Mouse (Mus musculus): ENCODE measurements around the gene Syf2. TPM values are rescaled to one million over a fixed set of nuclear protein-coding genes. Genes with fewer than 3 reads are reported as not detected.

Gene Syf2
- total RNA-seq (2012; rRNA removed) (59.2 and 63.5 TPM in 2 replicates), total RNA-seq (2014; rRNA removed) (77.1 and 93.8 TPM in 2 replicates), polyA plus RNA-seq (2012; ENCODE audit: insufficient read length, low read depth) (76.1 and 89.0 TPM in 2 replicates)

DNA sequence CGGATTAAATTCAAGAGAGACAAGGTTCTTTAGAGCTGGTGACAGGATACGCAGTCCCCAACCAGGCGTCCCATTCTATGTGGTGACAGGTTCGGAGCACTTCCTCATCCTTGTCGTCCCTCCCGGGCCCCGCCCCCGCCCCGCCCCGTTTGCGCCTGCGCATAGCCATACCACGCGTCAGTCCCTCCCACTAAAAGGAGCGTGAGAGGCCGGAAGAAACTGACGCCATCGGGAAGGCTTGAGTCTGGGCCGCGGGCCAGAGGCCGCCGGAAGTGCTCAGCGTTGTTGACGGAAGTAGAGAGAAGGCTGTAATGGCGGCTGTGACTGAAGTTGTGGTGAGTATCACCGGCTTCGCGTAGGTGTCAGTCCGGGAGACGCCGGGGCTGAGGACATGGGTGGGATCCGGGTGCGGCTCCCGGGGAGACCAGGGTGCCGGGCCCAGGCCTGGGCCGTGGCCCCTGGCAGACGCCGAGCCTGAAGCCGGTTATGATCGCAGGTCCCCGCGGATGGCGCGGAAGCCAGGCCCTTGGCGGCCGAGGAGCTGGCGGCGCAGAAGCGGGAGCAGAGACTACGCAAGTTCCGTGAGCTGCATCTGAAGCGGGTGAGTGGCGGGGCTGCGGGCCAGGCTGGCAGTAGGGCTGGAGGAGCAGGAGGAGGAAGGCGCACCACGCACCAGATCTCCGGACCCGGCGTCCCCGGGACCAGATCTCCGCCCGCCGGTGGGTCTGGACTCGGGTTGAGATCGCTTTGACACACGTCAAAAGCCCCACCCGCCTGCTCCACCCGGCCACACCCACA lies at the start of gene Syf2:
Gene Syf2, plus strand, starts transcription at position 215 of the 798 bp plus-strand sequence.
- Histone ChIP-seq H3K36me3 (replicated peaks in 1 of 2; ENCODE audit: control insufficient read depth in 1 of 2, insufficient read depth in 1 of 2, low read length in 1 of 2) (peaks cover 55 to 73% of the 10 kb centered on the region in 2 experiments), H3K4me2 (ENCODE audit: insufficient read depth, low read depth, poor library complexity, severe bottlenecking) (peak within 1 kb of the TSS; percentile 99), H3K27me3 (replicated peaks) (no peaks in the 10 kb centered on the region), H3K4me1 (ENCODE audit: control insufficient read depth in 1 of 2, insufficient read depth in 2 of 2) (peaks cover under 1 to 34% of the 10 kb centered on the region in 2 experiments; a peak in 2 of 4 replicates), H3K79me2 (replicated peaks; ENCODE audit: control insufficient read depth, extremely low read depth, insufficient read depth, poor library complexity, severe bottlenecking) (peaks cover 18% of the 10 kb centered on the region), H3K9ac (ENCODE audit: insufficient read depth, low read depth) (peak within 1 kb of the TSS; percentile 79), H3K4me3 (replicated peaks in 1 of 3; ENCODE audit: low read depth in 2 of 3, low read length in 2 of 3, poor library complexity in 1 of 3) (peak within 1 kb of the TSS; percentile 81 to 94 (median 83)), H3K9me3 (replicated peaks; ENCODE audit: low read length) (no peaks in the 10 kb centered on the region), H3K27ac (ENCODE audit: insufficient read depth, low read depth) (peak within 1 kb of the TSS; percentile 58)
- in situ Hi-C loops (cut with MboI; ENCODE audit: low pct_ligation_motif_present, low pct_unique_long_range_greater_than_20kb, low sequenced_read_pairs) (no loop called here), dilution Hi-C loops (cut with MboI; ENCODE audit: extremely low pct_ligation_motif_present, extremely low pct_unique_long_range_greater_than_20kb, low sequenced_read_pairs) (no loop called here)
- peak; percentile 98 for DNase-seq (ENCODE audit: extremely low read depth)
- TF ChIP-seq SIN3A (IDR thresholded peaks at IDR 0.05; ENCODE audit: low read length) (peak; percentile 99), MAFK (IDR thresholded peaks at IDR 0.05; ENCODE audit: insufficient replicate concordance, low read length) (no peak), ELF1 (IDR thresholded peaks at IDR 0.05; ENCODE audit: low read depth, low read length) (peak; percentile 97), HCFC1 (IDR thresholded peaks at IDR 0.05; ENCODE audit: low read depth, low read length) (peak; percentile 86), BHLHE40 (IDR thresholded peaks at IDR 0.05; ENCODE audit: low read depth, low read length) (peak; percentile 44), UBTF (IDR thresholded peaks at IDR 0.05; ENCODE audit: low read depth, low read length) (no peak), JUND (conservative IDR thresholded peaks at IDR 0.05; ENCODE audit: low read depth, low read length) (no peak), MAX (IDR thresholded peaks at IDR 0.05; ENCODE audit: low read length) (peak; percentile 84), NELFE (IDR thresholded peaks at IDR 0.05; ENCODE audit: low read depth, low read length) (peak; percentile 73), ZC3H11A (IDR thresholded peaks at IDR 0.05; ENCODE audit: low read depth, low read length) (no peak), MEF2A (IDR thresholded peaks at IDR 0.05; ENCODE audit: borderline replicate concordance, low read depth, low read length) (peak; percentile 46; the same call in 1 of the 2 replicates), POLR2A (IDR thresholded peaks at IDR 0.05; ENCODE audit: low read depth, low read length) (peak; percentile 81), EP300 (IDR thresholded peaks at IDR 0.05; ENCODE audit: low read length) (no peak), MYC (IDR thresholded peaks at IDR 0.05; ENCODE audit: low read depth, low read length) (peak; percentile 72; the same call in 1 of the 2 replicates), POLR2AphosphoS2 (IDR thresholded peaks at IDR 0.05; ENCODE audit: low read depth, low read length) (peak; percentile 71; the same call in 1 of the 2 replicates), TBP (conservative IDR thresholded peaks at IDR 0.05; ENCODE audit: low read depth, low read length) (no peak), CHD1 (IDR thresholded peaks at IDR 0.05; ENCODE audit: low read depth, low read length) (no peak), CHD2 (IDR thresholded peaks at IDR 0.05; ENCODE audit: low read length) (peak; percentile 46; the same call in 1 of the 2 replicates), ETS1 (conservative IDR thresholded peaks at IDR 0.05; ENCODE audit: low read depth, low read length) (no peak; the same call in none of the 2 replicates), JUN (IDR thresholded peaks at IDR 0.05; ENCODE audit: insufficient read depth, low read depth, low read length) (0 out of 2 replicates have a peak, but pooled peaks have one; percentile 2), RCOR1 (conservative IDR thresholded peaks at IDR 0.05; ENCODE audit: low read depth, low read length) (no peak), KAT2A (IDR thresholded peaks at IDR 0.05; ENCODE audit: insufficient replicate concordance, low read length) (peak; percentile 81; the same call in 1 of the 2 replicates), GABPA (IDR thresholded peaks at IDR 0.05; ENCODE audit: insufficient replicate concordance, low read depth, low read length) (no peak), RAD21 (IDR thresholded peaks at IDR 0.05; ENCODE audit: low read depth, low read length) (no peak), ZNF384 (IDR thresholded peaks at IDR 0.05; ENCODE audit: low read depth, low read length) (no peak), IRF4 (IDR thresholded peaks at IDR 0.05; ENCODE audit: low read depth, low read length) (peak; percentile 55; the same call in 1 of the 2 replicates), ZMIZ1 (IDR thresholded peaks at IDR 0.05; ENCODE audit: low read depth, low read length) (peak; percentile 51; the same call in 1 of the 2 replicates), USF2 (conservative IDR thresholded peaks at IDR 0.05; ENCODE audit: low read depth, low read length) (no peak), PAX5 (IDR thresholded peaks at IDR 0.05; ENCODE audit: low read length) (no peak), TCF12 (IDR thresholded peaks at IDR 0.05; ENCODE audit: low read depth, low read length) (peak; percentile 70), NRF1 (IDR thresholded peaks at IDR 0.05; ENCODE audit: low read depth, low read length) (peak; percentile 88), E2F4 (IDR thresholded peaks at IDR 0.05; ENCODE audit: insufficient replicate concordance, low read depth, low read length) (no peak), CTCF (conservative IDR thresholded peaks at IDR 0.05 in 1 of 2, IDR thresholded peaks at IDR 0.05 in 1 of 2; ENCODE audit: low read depth in 2 of 2, low read length in 2 of 2) (no peak), MAZ (IDR thresholded peaks at IDR 0.05; ENCODE audit: low read depth, low read length) (peak; percentile 50; the same call in 1 of the 2 replicates), USF1 (IDR thresholded peaks at IDR 0.05; ENCODE audit: low read depth, low read length) (no peak), MXI1 (IDR thresholded peaks at IDR 0.05; ENCODE audit: low read depth, low read length) (peak; percentile 89), SMC3 (IDR thresholded peaks at IDR 0.05; ENCODE audit: low read depth, low read length) (no peak), ZKSCAN1 (IDR thresholded peaks at IDR 0.05; ENCODE audit: borderline replicate concordance, low read depth, low read length) (no peak)
